Mouse (Mus musculus) cerebellum, adult 9-10 months (tissue): ENCODE results near the gene Ranbp3.
"Not testable (repeated sequence)": the region's sequence is repeated elsewhere in the genome, so short reads cannot be mapped to it uniquely, and the experiment has no call there.

Experiments used
- DNase-seq: peaks from one replicate; pipeline ENCODE4 v3.0.0; 2022

Ranbp3 gene

GRCm38 (mm10) chr17:56672941-56673646 lies at the start of gene Ranbp3:
Ranbp3 (plus strand) TSS chr17:56673294.
- peak; percentile 99 for DNase-seq

GRCm38 (mm10) chr17:56625495-56625894 lies 47.6 kb upstream of the Ranbp3 start:
- no peak for DNase-seq

- peak; percentile 54 for DNase-seq
Measured at GRCm38 (mm10) chr17:56626260-56626659, 46.8 kb upstream of the Ranbp3 start.

- DNase-seq: peak; percentile 98
Measured at GRCm38 (mm10) chr17:56626754-56627470, 46.2 kb upstream of the Ranbp3 start, which contains the start of gene Lonp1. Lonp1 (minus strand) TSS chr17:56626887.

GRCm38 (mm10) chr17:56627530-56628277 lies 45.4 kb upstream of the Ranbp3 start, which contains the start of gene Catsperd:
Catsperd (plus strand) TSS chr17:56628143.
- DNase-seq: peak; percentile 63

GRCm38 (mm10) chr17:56629800-56630781 lies 43.0 kb upstream of the Ranbp3 start:
- DNase-seq: not testable (repeated sequence)

GRCm38 (mm10) chr17:56631807-56632206 lies 41.3 kb upstream of the Ranbp3 start:
- DNase-seq: no peak

GRCm38 (mm10) chr17:56634023-56634422 lies 39.1 kb upstream of the Ranbp3 start:
- no peak for DNase-seq

GRCm38 (mm10) chr17:56643237-56643636 lies 29.9 kb upstream of the Ranbp3 start:
- DNase-seq: no peak

- DNase-seq: no peak
Measured at GRCm38 (mm10) chr17:56647546-56647945, 25.5 kb upstream of the Ranbp3 start.

- no peak for DNase-seq
Measured at GRCm38 (mm10) chr17:56651801-56652200, 21.3 kb upstream of the Ranbp3 start.

GRCm38 (mm10) chr17:56654771-56655170 lies 18.3 kb upstream of the Ranbp3 start:
- no peak for DNase-seq

- no peak for DNase-seq
Measured at GRCm38 (mm10) chr17:56655311-56655710, 17.8 kb upstream of the Ranbp3 start.

GRCm38 (mm10) chr17:56656171-56656570 lies 16.9 kb upstream of the Ranbp3 start:
- DNase-seq: no peak

- DNase-seq: no peak
Measured at GRCm38 (mm10) chr17:56663659-56664058, 9.4 kb upstream of the Ranbp3 start.

- no peak for DNase-seq
Measured at GRCm38 (mm10) chr17:56664333-56664732, 8.8 kb upstream of the Ranbp3 start.

GRCm38 (mm10) chr17:56666384-56666783 lies 6.7 kb upstream of the Ranbp3 start:
- no peak for DNase-seq

GRCm38 (mm10) chr17:56667591-56667990 lies 5.5 kb upstream of the Ranbp3 start:
- peak; percentile 4 for DNase-seq

GRCm38 (mm10) chr17:56668384-56669144 lies 4.5 kb upstream of the Ranbp3 start:
- DNase-seq: peak; percentile 80

GRCm38 (mm10) chr17:56669766-56670165 lies 3.3 kb upstream of the Ranbp3 start:
- DNase-seq: peak; percentile 46
